Mouse (Mus musculus) urinary bladder, postnatal 10 days (tissue): ENCODE data around the gene Zmynd11.
"Not testable (repeated sequence)": the region's sequence is repeated elsewhere in the genome, so short reads cannot be mapped to it uniquely, and the experiment has no call there.

ENCODE experiments used
- DNase-seq: peaks from one replicate; pipeline ENCODE4 v3.0.0; 2022; ENCODE audit warnings: low spot score

The Zmynd11 gene

GRCm38 (mm10) chr13:9764646-9765536 is at the start of gene Zmynd11:
Gene Zmynd11, minus strand, starts transcription at chr13:9765330.
- no peak for DNase-seq

GRCm38 (mm10) chr13:9795889-9796631 is 30.9 kb upstream of the Zmynd11 start:
- DNase-seq, result no peak

GRCm38 (mm10) chr13:9786050-9786449 is 20.9 kb upstream of the Zmynd11 start:
- no peak for DNase-seq

- no peak for DNase-seq
Observed at GRCm38 (mm10) chr13:9783717-9784116, 18.6 kb upstream of the Zmynd11 start.

- DNase-seq, result no peak
Observed at GRCm38 (mm10) chr13:9775901-9776300, 10.8 kb upstream of the Zmynd11 start.

- DNase-seq, result no peak
Observed at GRCm38 (mm10) chr13:9774077-9774476, 8.9 kb upstream of the Zmynd11 start.

GRCm38 (mm10) chr13:9767279-9767678 is 2.1 kb upstream of the Zmynd11 start:
- no peak for DNase-seq

- DNase-seq, result no peak
Observed at GRCm38 (mm10) chr13:9766497-9766896, 1.4 kb upstream of the Zmynd11 start.

- DNase-seq, result no peak
Observed at GRCm38 (mm10) chr13:9765537-9765851, 364 bp upstream of the Zmynd11 start.

GRCm38 (mm10) chr13:9763828-9764645 is 1.1 kb downstream of the Zmynd11 start:
- DNase-seq, result peak; percentile 30

- no peak for DNase-seq
Observed at GRCm38 (mm10) chr13:9763100-9763827, 1.9 kb downstream of the Zmynd11 start.

- no peak for DNase-seq
Observed at GRCm38 (mm10) chr13:9760057-9760456, 5.1 kb downstream of the Zmynd11 start.

- no peak for DNase-seq
Observed at GRCm38 (mm10) chr13:9757842-9758491, 7.2 kb downstream of the Zmynd11 start.

GRCm38 (mm10) chr13:9753706-9754105 is 11.4 kb downstream of the Zmynd11 start:
- no peak for DNase-seq

GRCm38 (mm10) chr13:9750320-9750719 is 14.8 kb downstream of the Zmynd11 start:
- DNase-seq, result no peak

GRCm38 (mm10) chr13:9749796-9750195 is 15.3 kb downstream of the Zmynd11 start:
- DNase-seq, result no peak

GRCm38 (mm10) chr13:9738190-9738589 is 26.9 kb downstream of the Zmynd11 start:
- DNase-seq, result no peak

GRCm38 (mm10) chr13:9737024-9737423 is 28.1 kb downstream of the Zmynd11 start:
- no peak for DNase-seq

- DNase-seq, result not testable (repeated sequence)
Observed at GRCm38 (mm10) chr13:9732262-9732661, 32.9 kb downstream of the Zmynd11 start.

- DNase-seq, result no peak
Observed at GRCm38 (mm10) chr13:9729073-9729472, 36.1 kb downstream of the Zmynd11 start.

GRCm38 (mm10) chr13:9715224-9715623 is 49.9 kb downstream of the Zmynd11 start:
- no peak for DNase-seq
